Mouse (Mus musculus) CH12.LX (cell line): ENCODE results near the gene Neurl1b. TPM values are rescaled to one million over a fixed set of nuclear protein-coding genes. Genes with fewer than 3 reads are reported as not detected.

Experiments
- DNase-seq: peaks from one replicate; pipeline ENCODE4 v3.0.0-alpha.2; 2013; ENCODE audit errors: extremely low read depth
- H3K27ac ChIP-seq: 2 replicates; pipeline ENCODE4 v1.5.1; 2012; ENCODE audit warnings: low read depth, mild to moderate bottlenecking, control low read depth, moderate library complexity; ENCODE audit not compliant: insufficient read depth
- H3K27me3 ChIP-seq: replicated peaks from 2 replicates; pipeline ENCODE3; 2012; ENCODE audit warnings: inconsistent platforms
- H3K36me3 ChIP-seq, 2 experiments: replicated peaks in 1 of 2; 2 replicates each; pipeline versions ENCODE3 to v1.6.1; 2012; ENCODE audit warnings: inconsistent platforms in 1 of 2, low read length in 1 of 2, mild to moderate bottlenecking in 1 of 2, mixed read lengths in 1 of 2, moderate library complexity in 1 of 2; ENCODE audit not compliant: control insufficient read depth in 1 of 2, insufficient read depth in 1 of 2
- H3K4me1 ChIP-seq, 2 experiments: 2 replicates each; pipeline ENCODE4 v1.6.1; 2012; ENCODE audit warnings: inconsistent platforms in 1 of 2, moderate library complexity in 1 of 2; ENCODE audit not compliant: insufficient read depth in 2 of 2, control insufficient read depth in 1 of 2
- H3K4me2 ChIP-seq: 2 replicates; pipeline ENCODE4 v1.6.1; 2012; ENCODE audit warnings: low read depth, mild to moderate bottlenecking, control low read depth; ENCODE audit not compliant: poor library complexity, insufficient read depth, severe bottlenecking
- H3K4me3 ChIP-seq, 3 experiments: fragments of 150-350 bp in 1 of 3; sonication (generic) in 1 of 3; replicated peaks in 1 of 3; 2 replicates each; pipeline versions ENCODE3 to v1.5.1; 2011 to 2012; ENCODE audit warnings: low read depth in 2 of 3, low read length in 2 of 3, mild to moderate bottlenecking in 2 of 3, moderate library complexity in 2 of 3, control low read depth in 1 of 3, improper control_type of control experiment in 1 of 3, inconsistent platforms in 1 of 3, mixed read lengths in 1 of 3; ENCODE audit not compliant: poor library complexity in 1 of 3
- H3K79me2 ChIP-seq: replicated peaks from 2 replicates; pipeline ENCODE4 v1.6.1; 2012; ENCODE audit warnings: mild to moderate bottlenecking, moderate library complexity; ENCODE audit not compliant: control insufficient read depth, poor library complexity, insufficient read depth, severe bottlenecking; ENCODE audit errors: extremely low read depth
- H3K9ac ChIP-seq: 2 replicates; pipeline ENCODE4 v1.6.1; 2012; ENCODE audit warnings: low read depth, mild to moderate bottlenecking, control low read depth, moderate library complexity; ENCODE audit not compliant: insufficient read depth
- H3K9me3 ChIP-seq: replicated peaks from 2 replicates; pipeline ENCODE3; 2012; ENCODE audit warnings: low read length, inconsistent platforms, mixed read lengths
- BHLHE40 ChIP-seq: IDR thresholded peaks from 2 replicates; pipeline ENCODE4 v1.6.1; 2011; ENCODE audit warnings: mild to moderate bottlenecking, low read depth, low read length, improper control_type of control experiment
- CHD1 ChIP-seq: IDR thresholded peaks from 2 replicates; pipeline ENCODE4 v1.6.1; 2012; ENCODE audit warnings: low read depth, low read length, improper control_type of control experiment, inconsistent platforms
- CHD2 ChIP-seq: IDR thresholded peaks from 2 replicates; pipeline ENCODE4 v1.6.1; 2011; ENCODE audit warnings: low read length, improper control_type of control experiment
- CTCF ChIP-seq, 2 experiments: IDR thresholded peaks in 1 of 2; conservative IDR thresholded peaks in 1 of 2; 2 replicates each; pipeline ENCODE4 v1.5.1; 2011 to 2012; ENCODE audit warnings: low read depth in 2 of 2, low read length in 2 of 2, improper control_type of control experiment in 1 of 2, inconsistent platforms in 1 of 2, mild to moderate bottlenecking in 1 of 2, moderate library complexity in 1 of 2
- E2F4 ChIP-seq: IDR thresholded peaks from 2 replicates; pipeline ENCODE4 v1.6.1; 2011; ENCODE audit warnings: low read depth, low read length, improper control_type of control experiment; ENCODE audit not compliant: insufficient replicate concordance
- ELF1 ChIP-seq: IDR thresholded peaks from 2 replicates; pipeline ENCODE4 v1.6.1; 2014; ENCODE audit warnings: low read depth, mild to moderate bottlenecking, inconsistent platforms, low read length, improper control_type of control experiment
- EP300 ChIP-seq: IDR thresholded peaks from 2 replicates; pipeline ENCODE4 v1.6.1; 2011; ENCODE audit warnings: low read length, improper control_type of control experiment
- ETS1 ChIP-seq: conservative IDR thresholded peaks from 2 replicates; pipeline ENCODE4 v1.6.1; 2012; ENCODE audit warnings: low read depth, mild to moderate bottlenecking, inconsistent platforms, low read length, improper control_type of control experiment, moderate library complexity
- GABPA ChIP-seq: IDR thresholded peaks from 2 replicates; pipeline ENCODE4 v1.6.1; 2012; ENCODE audit warnings: low read depth, low read length, improper control_type of control experiment, inconsistent platforms; ENCODE audit not compliant: insufficient replicate concordance
- JUN ChIP-seq: IDR thresholded peaks from 2 replicates; pipeline ENCODE4 v1.6.1; 2011; ENCODE audit warnings: low read depth, mild to moderate bottlenecking, low read length, improper control_type of control experiment, moderate library complexity; ENCODE audit not compliant: insufficient read depth
- JUND ChIP-seq: conservative IDR thresholded peaks from 2 replicates; pipeline ENCODE4 v1.6.1; 2011; ENCODE audit warnings: low read depth, low read length, improper control_type of control experiment
- MAFK ChIP-seq: IDR thresholded peaks from 2 replicates; pipeline ENCODE4 v1.6.1; 2011; ENCODE audit warnings: low read length, improper control_type of control experiment; ENCODE audit not compliant: insufficient replicate concordance
- MEF2A ChIP-seq: IDR thresholded peaks from 2 replicates; pipeline ENCODE4 v1.6.1; 2014; ENCODE audit warnings: low read depth, mild to moderate bottlenecking, inconsistent platforms, low read length, improper control_type of control experiment, borderline replicate concordance
- MXI1 ChIP-seq: IDR thresholded peaks from 2 replicates; pipeline ENCODE4 v1.6.1; 2011; ENCODE audit warnings: mild to moderate bottlenecking, low read depth, low read length, improper control_type of control experiment
- MYC ChIP-seq: IDR thresholded peaks from 2 replicates; pipeline ENCODE4 v1.6.1; 2011; ENCODE audit warnings: low read depth, mild to moderate bottlenecking, improper control_type of control experiment, low read length
- NELFE ChIP-seq: IDR thresholded peaks from 2 replicates; pipeline ENCODE4 v1.6.1; 2011; ENCODE audit warnings: low read depth, low read length, improper control_type of control experiment
- PAX5 ChIP-seq: IDR thresholded peaks from 2 replicates; pipeline ENCODE4 v1.6.1; 2012; ENCODE audit warnings: low read length, inconsistent platforms, mixed read lengths
- POLR2A ChIP-seq: IDR thresholded peaks from 2 replicates; pipeline ENCODE4 v1.6.1; 2011; ENCODE audit warnings: low read depth, mild to moderate bottlenecking, improper control_type of control experiment, low read length
- POLR2AphosphoS2 ChIP-seq: IDR thresholded peaks from 2 replicates; pipeline ENCODE4 v1.6.1; 2011; ENCODE audit warnings: low read depth, low read length, improper control_type of control experiment
- RAD21 ChIP-seq: IDR thresholded peaks from 2 replicates; pipeline ENCODE4 v1.6.1; 2011; ENCODE audit warnings: low read depth, mild to moderate bottlenecking, low read length, improper control_type of control experiment, moderate library complexity
- RCOR1 ChIP-seq: conservative IDR thresholded peaks from 2 replicates; pipeline ENCODE4 v1.6.1; 2012; ENCODE audit warnings: low read depth, mild to moderate bottlenecking, inconsistent platforms, low read length, improper control_type of control experiment
- SIN3A ChIP-seq: IDR thresholded peaks from 2 replicates; pipeline ENCODE4 v1.6.1; 2012; ENCODE audit warnings: low read length, improper control_type of control experiment, inconsistent platforms
- SMC3 ChIP-seq: IDR thresholded peaks from 2 replicates; pipeline ENCODE4 v1.6.1; 2011; ENCODE audit warnings: low read depth, low read length, improper control_type of control experiment
- TBP ChIP-seq: conservative IDR thresholded peaks from 2 replicates; pipeline ENCODE4 v1.6.1; 2011; ENCODE audit warnings: low read depth, low read length, improper control_type of control experiment
- TCF12 ChIP-seq: IDR thresholded peaks from 2 replicates; pipeline ENCODE4 v1.6.1; 2014; ENCODE audit warnings: low read depth, mild to moderate bottlenecking, inconsistent platforms, low read length, improper control_type of control experiment
- UBTF ChIP-seq: IDR thresholded peaks from 2 replicates; pipeline ENCODE4 v1.6.1; 2012; ENCODE audit warnings: low read depth, mild to moderate bottlenecking, inconsistent platforms, low read length, improper control_type of control experiment, moderate library complexity
- ZC3H11A ChIP-seq: IDR thresholded peaks from 2 replicates; pipeline ENCODE4 v1.6.1; 2012; ENCODE audit warnings: low read depth, mild to moderate bottlenecking, inconsistent platforms, low read length, improper control_type of control experiment
- ZKSCAN1 ChIP-seq: IDR thresholded peaks from 2 replicates; pipeline ENCODE4 v1.6.1; 2012; ENCODE audit warnings: low read depth, inconsistent platforms, low read length, improper control_type of control experiment, borderline replicate concordance
- ZMIZ1 ChIP-seq: IDR thresholded peaks from 2 replicates; pipeline ENCODE4 v1.6.1; 2012; ENCODE audit warnings: low read depth, mild to moderate bottlenecking, inconsistent platforms, low read length, improper control_type of control experiment
- ZNF384 ChIP-seq: IDR thresholded peaks from 2 replicates; pipeline ENCODE4 v1.6.1; 2012; ENCODE audit warnings: low read depth, low read length, improper control_type of control experiment, inconsistent platforms
- dilution Hi-C: fragments of 300-500 bp; cut with MboI; formaldehyde crosslinking; loops from 2 replicates; pipeline ENCODE4 v1.14.3; 2020; ENCODE audit warnings: low sequenced_read_pairs; ENCODE audit not compliant: extremely low pct_unique_long_range_greater_than_20kb, extremely low pct_ligation_motif_present
- in situ Hi-C: fragments of 300-500 bp; cut with MboI; formaldehyde crosslinking; loops from 3 replicates; pipeline ENCODE4 v1.14.3; 2019; ENCODE audit warnings: low sequenced_read_pairs, low pct_ligation_motif_present, low pct_unique_long_range_greater_than_20kb, mixed read lengths
- polyA plus RNA-seq: library from polyadenylated mRNA; unstranded; fragments of >175 nt; gene quantifications from 2 replicates; pipeline ENCODE4 v1.2.1, GENCODE M21; 2012; ENCODE audit warnings: low read depth; ENCODE audit not compliant: insufficient read length
- total RNA-seq, 2 experiments: library from RNA; depleted of rRNA; stranded (reverse); fragments of 300-350 nt in 1 of 2; fragments of >200 nt in 1 of 2; gene quantifications; 2 replicates each; pipeline ENCODE4 v1.2.3; 2012 to 2014

Gene Neurl1b
- total and polyA plus RNA-seq, 3 experiments, result 0.25 TPM; not detected in 2

- in situ Hi-C loops, result loop anchor here (10.0 kb wide), 1 partner anchor 138 kb away; no protein-coding TSS in a partner anchor
- peak; percentile 52 for DNase-seq
Measured at GRCm38 (mm10) chr17:26452371-26452972, 37.8 kb downstream of the Neurl1b start.

GRCm38 (mm10) chr17:26457506-26457905 lies 42.9 kb downstream of the Neurl1b start:
- dilution Hi-C loops, result no loop called here
- TF ChIP-seq ZKSCAN1 (no peak), MXI1 (no peak), TBP (no peak), SIN3A (no peak), GABPA (no peak), CTCF (conservative IDR thresholded peaks at IDR 0.05 in 1 of 2, IDR thresholded peaks at IDR 0.05 in 1 of 2; ENCODE audit: low read depth in 2 of 2, low read length in 2 of 2) (no peak), RCOR1 (no peak), CHD2 (no peak), JUN (no peak), ZNF384 (no peak), MEF2A (no peak), POLR2A (no peak), ZMIZ1 (no peak), JUND (no peak), ELF1 (no peak), POLR2AphosphoS2 (no peak), UBTF (no peak)
- H3K9ac ChIP-seq, result no peak overlapping the region
- no peaks in the 10 kb centered on the region; a peak in 1 of 4 replicates for H3K4me1 ChIP-seq
- no peaks in the 10 kb centered on the region for H3K9me3 ChIP-seq
- no peaks in the 10 kb centered on the region for H3K79me2 ChIP-seq
- no peaks in the 10 kb centered on the region for H3K36me3 ChIP-seq
- in situ Hi-C loops, result loop anchor here (10.0 kb wide), 1 partner anchor 143 kb away; no protein-coding TSS in a partner anchor
- DNase-seq, result no peak
- H3K27me3 ChIP-seq, result peaks cover 52% of the 10 kb centered on the region
- H3K27ac ChIP-seq, result no peak overlapping the region
- no peak overlapping the region for H3K4me2 ChIP-seq
- no peak overlapping the region for H3K4me3 ChIP-seq

More at GRCm38 (mm10) chr17:26452371-26452972, 37.8 kb downstream of the Neurl1b start:
- Histone ChIP-seq H3K4me3 (no peak overlapping the region), H3K9me3 (no peaks in the 10 kb centered on the region), H3K9ac (no peak overlapping the region), H3K27ac (no peak overlapping the region), H3K79me2 (no peaks in the 10 kb centered on the region), H3K4me2 (no peak overlapping the region), H3K4me1 (peaks cover 3 to 7% of the 10 kb centered on the region in 2 experiments; a peak in 3 of 4 replicates), H3K27me3 (peaks cover 59% of the 10 kb centered on the region), H3K36me3 (no peaks in the 10 kb centered on the region)
- dilution Hi-C loops, result no loop called here
- TF ChIP-seq TCF12 (no peak), CTCF (conservative IDR thresholded peaks at IDR 0.05 in 1 of 2, IDR thresholded peaks at IDR 0.05 in 1 of 2; ENCODE audit: low read depth in 2 of 2, low read length in 2 of 2) (peak; percentile 42 to 82; a peak in 3 of 4 replicates), JUN (no peak), RAD21 (peak; percentile 79), SIN3A (no peak), BHLHE40 (no peak), MYC (no peak), ZC3H11A (no peak), PAX5 (no peak), ZNF384 (no peak), CHD1 (no peak), UBTF (no peak), TBP (no peak), E2F4 (no peak), MAFK (no peak), EP300 (no peak), MEF2A (no peak), ETS1 (no peak), SMC3 (peak; percentile 61), NELFE (no peak), ZMIZ1 (no peak)
